Mouse (Mus musculus) ES-Bruce4 (cell line): ENCODE results near the gene Pmpca.

Source experiments
- CTCF ChIP-seq: IDR thresholded peaks from one replicate; pipeline ENCODE4 v1.8.1; 2011; ENCODE audit warnings: low read depth, low read length
- EP300 ChIP-seq: IDR thresholded peaks from 2 replicates; pipeline ENCODE4 v1.6.1; 2011; ENCODE audit warnings: low read depth, low read length; ENCODE audit not compliant: insufficient read depth
- POLR2A ChIP-seq: IDR thresholded peaks from one replicate; pipeline ENCODE4 v1.8.1; 2011; ENCODE audit warnings: low read length; ENCODE audit not compliant: insufficient read depth

GRCm38 (mm10) chr2:26390954-26391353 lies 1.8 kb downstream of the Pmpca start:
- TF ChIP-seq POLR2A = no peak
- TF ChIP-seq CTCF = no peak
- TF ChIP-seq EP300 = no peak
